Mouse (Mus musculus) limb, embryonic 13.5 days (tissue): ENCODE measurements around the gene Snai3. TPM values are rescaled to one million over a fixed set of nuclear protein-coding genes. Genes with fewer than 3 reads are reported as not detected.

Experiments used
- ATAC-seq: fragments of 200-750 bp; cut with Nextera tagmentation; 2 replicates; pipeline ENCODE4 v1.8.0; 2017; ENCODE audit warnings: low read depth, moderate number of reproducible peaks, moderate TSS enrichment; ENCODE audit not compliant: low FRiP score
- H3K27ac ChIP-seq: fragments of 300-500 bp; sonication (generic); 2 replicates; pipeline ENCODE4 v1.5.1; 2015; ENCODE audit warnings: inconsistent platforms, mild to moderate bottlenecking, moderate library complexity
- H3K27me3 ChIP-seq: fragments of 300-500 bp; sonication (generic); 2 replicates; pipeline ENCODE4 v1.6.1; 2015; ENCODE audit warnings: mild to moderate bottlenecking, inconsistent platforms
- H3K36me3 ChIP-seq: fragments of 300-500 bp; sonication (generic); 2 replicates; pipeline ENCODE4 v1.6.1; 2015; ENCODE audit warnings: inconsistent platforms, mild to moderate bottlenecking, moderate library complexity
- H3K4me1 ChIP-seq: fragments of 300-500 bp; sonication (generic); 2 replicates; pipeline ENCODE4 v1.6.1; 2015; ENCODE audit warnings: inconsistent platforms
- H3K4me2 ChIP-seq: fragments of 300-500 bp; sonication (generic); replicated peaks from 2 replicates; pipeline ENCODE4 v1.6.1; 2015; ENCODE audit warnings: inconsistent platforms, mild to moderate bottlenecking, moderate library complexity
- H3K4me3 ChIP-seq: fragments of 300-500 bp; sonication (generic); 2 replicates; pipeline ENCODE4 v1.5.1; 2015; ENCODE audit warnings: moderate library complexity, mild to moderate bottlenecking, inconsistent platforms
- H3K9ac ChIP-seq: fragments of 300-500 bp; sonication (generic); 2 replicates; pipeline ENCODE4 v1.6.1; 2015; ENCODE audit warnings: mild to moderate bottlenecking, inconsistent platforms
- H3K9me3 ChIP-seq: fragments of 300-500 bp; sonication (generic); 2 replicates; pipeline ENCODE4 v1.6.1; 2016; ENCODE audit warnings: inconsistent platforms
- WGBS: fragments of 180-500 bp; shearing (Covaris S2); methylation state at CpG from one replicate; pipeline ENCODE4 v1.1.7; 2015; 5-methylcytosine and 5-hydroxymethylcytosine counted together
- polyA plus RNA-seq: library from polyadenylated mRNA; unstranded; fragments of >200 nt; fragmentation: Nextera tagmentation; extraction: Ambion mirVana; gene quantifications from 2 replicates; pipeline ENCODE4 v1.2.1, GENCODE M21; 2015

The Snai3 gene
- polyA plus RNA-seq, 1 experiment from 2014 or later = 0.97 TPM

- ATAC-seq = no peak
- peaks cover 9% of the 10 kb centered on the region for H3K4me1 ChIP-seq
- H3K4me3 ChIP-seq = no peak overlapping the region
- no peaks in the 10 kb centered on the region for H3K27me3 ChIP-seq
- H3K4me2 ChIP-seq = no peak overlapping the region
- H3K36me3 ChIP-seq = peaks cover 74% of the 10 kb centered on the region
- WGBS = 78% methylated on average over 5 of the region's 5 CpGs
- no peak overlapping the region; the same call in 1 of the 2 replicates for H3K9ac ChIP-seq
- no peaks in the 10 kb centered on the region for H3K9me3 ChIP-seq
- H3K27ac ChIP-seq = no peak overlapping the region
Measured at GRCm38 (mm10) chr8:122470691-122471090, 10.2 kb upstream of the Snai3 start.

- H3K4me1 ChIP-seq = peaks cover 7% of the 10 kb centered on the region
- no peaks in the 10 kb centered on the region for H3K9me3 ChIP-seq
- no peaks in the 10 kb centered on the region for H3K27me3 ChIP-seq
- no peak overlapping the region for H3K27ac ChIP-seq
- no peak overlapping the region for H3K4me2 ChIP-seq
- no peak overlapping the region for H3K4me3 ChIP-seq
- WGBS = 85% methylated on average over 10 of the region's 10 CpGs
- H3K9ac ChIP-seq = no peak overlapping the region
- peaks cover 81% of the 10 kb centered on the region for H3K36me3 ChIP-seq
- ATAC-seq = no peak
Measured at GRCm38 (mm10) chr8:122469965-122470364, 9.4 kb upstream of the Snai3 start.

- Histone ChIP-seq H3K9ac (no peak overlapping the region), H3K27me3 (no peaks in the 10 kb centered on the region), H3K9me3 (no peaks in the 10 kb centered on the region), H3K4me2 (no peak overlapping the region), H3K4me3 (no peak overlapping the region), H3K27ac (no peak overlapping the region), H3K36me3 (peaks cover 83% of the 10 kb centered on the region), H3K4me1 (peaks cover 2% of the 10 kb centered on the region)
- WGBS = 81% methylated on average over 6 of the region's 6 CpGs
- no peak for ATAC-seq
Measured at GRCm38 (mm10) chr8:122469407-122469806, 8.9 kb upstream of the Snai3 start.

- no peak for ATAC-seq
Measured at GRCm38 (mm10) chr8:122467816-122468215, 7.3 kb upstream of the Snai3 start.

GRCm38 (mm10) chr8:122464985-122465384 lies 4.5 kb upstream of the Snai3 start:
- no peak for ATAC-seq
- H3K4me2 ChIP-seq = no peak overlapping the region
- peaks cover 52% of the 10 kb centered on the region for H3K36me3 ChIP-seq
- peaks cover 39% of the 10 kb centered on the region for H3K27me3 ChIP-seq
- no peaks in the 10 kb centered on the region for H3K9me3 ChIP-seq
- H3K4me1 ChIP-seq = peaks cover 30% of the 10 kb centered on the region
- H3K27ac ChIP-seq = no peak overlapping the region
- 61% methylated on average over 7 of the region's 7 CpGs for WGBS
- no peak overlapping the region for H3K4me3 ChIP-seq
- no peak overlapping the region for H3K9ac ChIP-seq

More at GRCm38 (mm10) chr8:122467816-122468215, 7.3 kb upstream of the Snai3 start:
- no peak overlapping the region for H3K4me3 ChIP-seq
- H3K27me3 ChIP-seq = peaks cover 10% of the 10 kb centered on the region
- no peak overlapping the region for H3K9ac ChIP-seq
- H3K36me3 ChIP-seq = peaks cover 72% of the 10 kb centered on the region
- no peak overlapping the region for H3K27ac ChIP-seq
- no peak overlapping the region for H3K4me2 ChIP-seq
- WGBS = 86% methylated on average over 13 of the region's 13 CpGs
- 0 out of 2 replicates have a peak, but pooled peaks cover 11% of the 10 kb centered on the region for H3K4me1 ChIP-seq
- H3K9me3 ChIP-seq = no peaks in the 10 kb centered on the region

- H3K36me3 ChIP-seq = peaks cover 42% of the 10 kb centered on the region
- H3K4me1 ChIP-seq = peaks cover 35% of the 10 kb centered on the region
- no peak overlapping the region for H3K4me3 ChIP-seq
- 48% methylated on average over 12 of the region's 12 CpGs for WGBS
- H3K27me3 ChIP-seq = peaks cover 49% of the 10 kb centered on the region
- H3K9me3 ChIP-seq = no peaks in the 10 kb centered on the region
- H3K27ac ChIP-seq = no peak overlapping the region
- no peak overlapping the region for H3K9ac ChIP-seq
- ATAC-seq = no peak
- H3K4me2 ChIP-seq = no peak overlapping the region
Measured at GRCm38 (mm10) chr8:122463651-122464640, 3.4 kb upstream of the Snai3 start.

GRCm38 (mm10) chr8:122462510-122462909 lies 2.0 kb upstream of the Snai3 start:
- Histone ChIP-seq H3K4me3 (no peak overlapping the region), H3K9me3 (no peaks in the 10 kb centered on the region), H3K4me2 (no peak overlapping the region), H3K27me3 (peaks cover 63% of the 10 kb centered on the region), H3K27ac (no peak overlapping the region), H3K36me3 (peaks cover 28% of the 10 kb centered on the region), H3K9ac (no peak overlapping the region), H3K4me1 (peaks cover 35% of the 10 kb centered on the region)
- no peak for ATAC-seq
- 61% methylated on average over 8 of the region's 8 CpGs for WGBS

GRCm38 (mm10) chr8:122461473-122462148 lies 1.1 kb upstream of the Snai3 start:
- no peak overlapping the region for H3K4me2 ChIP-seq
- WGBS = 55% methylated on average over 11 of the region's 11 CpGs
- H3K9ac ChIP-seq = no peak overlapping the region
- no peak overlapping the region for H3K4me3 ChIP-seq
- no peak overlapping the region for H3K27ac ChIP-seq
- no peaks in the 10 kb centered on the region for H3K9me3 ChIP-seq
- H3K36me3 ChIP-seq = peaks cover 19% of the 10 kb centered on the region
- ATAC-seq = no peak
- H3K4me1 ChIP-seq = peaks cover 35% of the 10 kb centered on the region
- peaks cover 70% of the 10 kb centered on the region for H3K27me3 ChIP-seq

GRCm38 (mm10) chr8:122459990-122460389 lies 543 bp downstream of the Snai3 start:
- ATAC-seq = no peak
- Histone ChIP-seq H3K36me3 (peaks cover 2% of the 10 kb centered on the region), H3K9ac (0 out of 2 replicates have a peak overlapping the region, but pooled peaks have one; percentile 10), H3K27ac (no peak overlapping the region), H3K4me3 (peak overlapping the region; percentile 36), H3K4me2 (peak overlapping the region; percentile 64), H3K27me3 (peaks cover 78% of the 10 kb centered on the region), H3K9me3 (no peaks in the 10 kb centered on the region), H3K4me1 (peaks cover 35% of the 10 kb centered on the region)
- 23% methylated on average over 7 of the region's 7 CpGs for WGBS

- no peak overlapping the region for H3K9ac ChIP-seq
- H3K36me3 ChIP-seq = no peaks in the 10 kb centered on the region
- H3K4me1 ChIP-seq = peaks cover 34% of the 10 kb centered on the region
- no peak overlapping the region for H3K4me3 ChIP-seq
- ATAC-seq = no peak
- H3K4me2 ChIP-seq = no peak overlapping the region; the same call in 1 of the 2 replicates
- H3K27ac ChIP-seq = no peak overlapping the region
- peaks cover 78% of the 10 kb centered on the region for H3K27me3 ChIP-seq
- H3K9me3 ChIP-seq = no peaks in the 10 kb centered on the region
- WGBS = 51% methylated on average over 6 of the region's 6 CpGs
Measured at GRCm38 (mm10) chr8:122459218-122459900, 1.2 kb downstream of the Snai3 start.

- Histone ChIP-seq H3K36me3 (no peaks in the 10 kb centered on the region), H3K27ac (no peak overlapping the region), H3K4me3 (no peak overlapping the region), H3K9ac (no peak overlapping the region), H3K9me3 (no peaks in the 10 kb centered on the region), H3K4me2 (no peak overlapping the region), H3K4me1 (peaks cover 24% of the 10 kb centered on the region), H3K27me3 (peaks cover 61% of the 10 kb centered on the region)
- WGBS = 74% methylated on average over 11 of the region's 11 CpGs
- ATAC-seq = no peak
Measured at GRCm38 (mm10) chr8:122457171-122457570, 3.4 kb downstream of the Snai3 start.

GRCm38 (mm10) chr8:122454409-122454808 lies 6.1 kb downstream of the Snai3 start:
- Histone ChIP-seq H3K27me3 (peaks cover 33% of the 10 kb centered on the region), H3K36me3 (no peaks in the 10 kb centered on the region), H3K4me2 (no peak overlapping the region), H3K4me1 (no peaks in the 10 kb centered on the region), H3K9me3 (no peaks in the 10 kb centered on the region), H3K27ac (no peak overlapping the region), H3K9ac (no peak overlapping the region), H3K4me3 (no peak overlapping the region)
- no peak for ATAC-seq
- 92% methylated on average over 6 of the region's 6 CpGs for WGBS
